Mouse (Mus musculus): Measurements from ENCODE around the gene Itga11. TPM values are rescaled to one million over a fixed set of nuclear protein-coding genes. Genes with fewer than 3 reads are reported as not detected.
A peak's percentile ranks its signal among the peaks of the same experiment; 100 is the strongest.

Itga11 gene
- polyA plus RNA-seq (2014; fragmentation: Nextera tagmentation; extraction: Ambion mirVana): 2.5 and 2.7 TPM in 2 replicates

GRCm38 (mm10) chr9:62677641-62678549, at the start of gene Itga11:
Gene Itga11, plus strand, starts transcription at chr9:62677826.
- ATAC-seq (replicated peaks; ENCODE audit: insufficient number of reproducible peaks, low FRiP score, low TSS enrichment, low read depth): peak; percentile 58; the same call in 1 of the 2 replicates
- H3K4me3 ChIP-seq (ENCODE audit: low read depth, low read length): peak within 1 kb of the TSS; percentile 45
- peak within 1 kb of the TSS; percentile 91 for H3K4me2 ChIP-seq (ENCODE audit: low read depth, low read length)
- WGBS: under 1% methylated on average over 45 of the region's 45 CpGs
- peaks cover 7% of the 10 kb centered on the region for H3K27me3 ChIP-seq (ENCODE audit: control insufficient read depth, insufficient read depth, low read length)
- H3K36me3 ChIP-seq (replicated peaks; ENCODE audit: control insufficient read depth, insufficient read depth, low read depth, low read length): no peaks in the 10 kb centered on the region
- peak within 1 kb of the TSS; percentile 53 for H3K9ac ChIP-seq (replicated peaks; ENCODE audit: low read length)
- no peak within 1 kb of the TSS for H3K27ac ChIP-seq (replicated peaks; ENCODE audit: low read depth, low read length)
- H3K4me1 ChIP-seq (ENCODE audit: control insufficient read depth, insufficient read depth, low read length): peaks cover 7% of the 10 kb centered on the region; the same call in 1 of the 2 replicates
- peak; percentile 70 for DNase-seq (ENCODE audit: low spot score)
- no peaks in the 10 kb centered on the region for H3K9me3 ChIP-seq (replicated peaks; ENCODE audit: control insufficient read depth, low read length)

GRCm38 (mm10) chr9:62630631-62631240, 46.9 kb upstream of the Itga11 start:
- Histone ChIP-seq H3K9ac (replicated peaks; ENCODE audit: low read length) (no peak overlapping the region), H3K27me3 (ENCODE audit: control insufficient read depth, insufficient read depth, low read length) (no peaks in the 10 kb centered on the region), H3K9me3 (replicated peaks; ENCODE audit: control insufficient read depth, low read length) (no peaks in the 10 kb centered on the region), H3K36me3 (replicated peaks; ENCODE audit: control insufficient read depth, insufficient read depth, low read depth, low read length) (no peaks in the 10 kb centered on the region), H3K4me2 (ENCODE audit: low read depth, low read length) (no peak overlapping the region), H3K27ac (replicated peaks; ENCODE audit: low read depth, low read length) (no peak overlapping the region), H3K4me1 (ENCODE audit: control insufficient read depth, insufficient read depth, low read length) (no peaks in the 10 kb centered on the region), H3K4me3 (ENCODE audit: low read depth, low read length) (no peak overlapping the region)
- WGBS: 83% methylated on average over 10 of the region's 10 CpGs
- DNase-seq (ENCODE audit: low spot score): no peak
- no peak for ATAC-seq (replicated peaks; ENCODE audit: insufficient number of reproducible peaks, low FRiP score, low TSS enrichment, low read depth)

GRCm38 (mm10) chr9:62632392-62632791, 45.2 kb upstream of the Itga11 start:
- H3K9ac ChIP-seq (replicated peaks; ENCODE audit: low read length): no peak overlapping the region

GRCm38 (mm10) chr9:62638045-62638444, 39.6 kb upstream of the Itga11 start:
- Histone ChIP-seq H3K9me3 (replicated peaks; ENCODE audit: control insufficient read depth, low read length) (no peaks in the 10 kb centered on the region), H3K4me1 (ENCODE audit: control insufficient read depth, insufficient read depth, low read length) (no peaks in the 10 kb centered on the region), H3K36me3 (replicated peaks; ENCODE audit: control insufficient read depth, insufficient read depth, low read depth, low read length) (no peaks in the 10 kb centered on the region), H3K4me3 (ENCODE audit: low read depth, low read length) (no peak overlapping the region), H3K9ac (replicated peaks; ENCODE audit: low read length) (no peak overlapping the region), H3K27me3 (ENCODE audit: control insufficient read depth, insufficient read depth, low read length) (no peaks in the 10 kb centered on the region), H3K27ac (replicated peaks; ENCODE audit: low read depth, low read length) (no peak overlapping the region), H3K4me2 (ENCODE audit: low read depth, low read length) (no peak overlapping the region)
- no peak for ATAC-seq (replicated peaks; ENCODE audit: insufficient number of reproducible peaks, low FRiP score, low TSS enrichment, low read depth)
- 43% methylated on average over 6 of the region's 6 CpGs for WGBS
- no peak for DNase-seq (ENCODE audit: low spot score)

More at GRCm38 (mm10) chr9:62632392-62632791, 45.2 kb upstream of the Itga11 start:
- Histone ChIP-seq H3K9me3 (replicated peaks; ENCODE audit: control insufficient read depth, low read length) (no peaks in the 10 kb centered on the region), H3K4me3 (ENCODE audit: low read depth, low read length) (no peak overlapping the region), H3K27ac (replicated peaks; ENCODE audit: low read depth, low read length) (no peak overlapping the region), H3K4me2 (ENCODE audit: low read depth, low read length) (no peak overlapping the region), H3K4me1 (ENCODE audit: control insufficient read depth, insufficient read depth, low read length) (no peaks in the 10 kb centered on the region), H3K36me3 (replicated peaks; ENCODE audit: control insufficient read depth, insufficient read depth, low read depth, low read length) (no peaks in the 10 kb centered on the region), H3K27me3 (ENCODE audit: control insufficient read depth, insufficient read depth, low read length) (no peaks in the 10 kb centered on the region)
- DNase-seq (ENCODE audit: low spot score): no peak
- no peak for ATAC-seq (replicated peaks; ENCODE audit: insufficient number of reproducible peaks, low FRiP score, low TSS enrichment, low read depth)
- WGBS: 81% methylated on average over 6 of the region's 6 CpGs

GRCm38 (mm10) chr9:62639686-62640085, 37.9 kb upstream of the Itga11 start:
- no peaks in the 10 kb centered on the region for H3K36me3 ChIP-seq (replicated peaks; ENCODE audit: control insufficient read depth, insufficient read depth, low read depth, low read length)
- 72% methylated on average over 4 of the region's 4 CpGs for WGBS
- H3K4me1 ChIP-seq (ENCODE audit: control insufficient read depth, insufficient read depth, low read length): no peaks in the 10 kb centered on the region
- no peak for DNase-seq (ENCODE audit: low spot score)
- H3K27me3 ChIP-seq (ENCODE audit: control insufficient read depth, insufficient read depth, low read length): no peaks in the 10 kb centered on the region
- no peaks in the 10 kb centered on the region for H3K9me3 ChIP-seq (replicated peaks; ENCODE audit: control insufficient read depth, low read length)
- no peak overlapping the region for H3K4me3 ChIP-seq (ENCODE audit: low read depth, low read length)
- no peak overlapping the region for H3K4me2 ChIP-seq (ENCODE audit: low read depth, low read length)
- ATAC-seq (replicated peaks; ENCODE audit: insufficient number of reproducible peaks, low FRiP score, low TSS enrichment, low read depth): no peak
- H3K9ac ChIP-seq (replicated peaks; ENCODE audit: low read length): no peak overlapping the region
- no peak overlapping the region for H3K27ac ChIP-seq (replicated peaks; ENCODE audit: low read depth, low read length)

GRCm38 (mm10) chr9:62640188-62640587, 37.4 kb upstream of the Itga11 start:
- Histone ChIP-seq H3K9me3 (replicated peaks; ENCODE audit: control insufficient read depth, low read length) (no peaks in the 10 kb centered on the region), H3K4me1 (ENCODE audit: control insufficient read depth, insufficient read depth, low read length) (no peaks in the 10 kb centered on the region), H3K4me3 (ENCODE audit: low read depth, low read length) (no peak overlapping the region), H3K27ac (replicated peaks; ENCODE audit: low read depth, low read length) (no peak overlapping the region), H3K9ac (replicated peaks; ENCODE audit: low read length) (no peak overlapping the region), H3K27me3 (ENCODE audit: control insufficient read depth, insufficient read depth, low read length) (no peaks in the 10 kb centered on the region), H3K36me3 (replicated peaks; ENCODE audit: control insufficient read depth, insufficient read depth, low read depth, low read length) (no peaks in the 10 kb centered on the region), H3K4me2 (ENCODE audit: low read depth, low read length) (no peak overlapping the region)
- DNase-seq (ENCODE audit: low spot score) (no peak), ATAC-seq (replicated peaks; ENCODE audit: insufficient number of reproducible peaks, low FRiP score, low TSS enrichment, low read depth) (no peak)
- 87% methylated on average over 2 of the region's 2 CpGs for WGBS

- Histone ChIP-seq H3K27me3 (ENCODE audit: control insufficient read depth, insufficient read depth, low read length) (no peaks in the 10 kb centered on the region), H3K4me1 (ENCODE audit: control insufficient read depth, insufficient read depth, low read length) (peaks cover 2% of the 10 kb centered on the region; the same call in 1 of the 2 replicates), H3K27ac (replicated peaks; ENCODE audit: low read depth, low read length) (no peak overlapping the region), H3K4me3 (ENCODE audit: low read depth, low read length) (no peak overlapping the region), H3K9ac (replicated peaks; ENCODE audit: low read length) (no peak overlapping the region), H3K9me3 (replicated peaks; ENCODE audit: control insufficient read depth, low read length) (no peaks in the 10 kb centered on the region), H3K4me2 (ENCODE audit: low read depth, low read length) (no peak overlapping the region), H3K36me3 (replicated peaks; ENCODE audit: control insufficient read depth, insufficient read depth, low read depth, low read length) (no peaks in the 10 kb centered on the region)
- DNase-seq (ENCODE audit: low spot score) (no peak), ATAC-seq (replicated peaks; ENCODE audit: insufficient number of reproducible peaks, low FRiP score, low TSS enrichment, low read depth) (no peak)
- WGBS: 77% methylated on average over 6 of the region's 6 CpGs
These were observed 31.8 kb upstream of the Itga11 start for GRCm38 (mm10) chr9:62645716-62646400.

All from embryonic facial prominence, embryonic 11.5 days (tissue).